Mouse (Mus musculus) forebrain, embryonic 16.5 days (tissue): ENCODE data around the gene Btbd11. TPM values are rescaled to one million over a fixed set of nuclear protein-coding genes. Genes with fewer than 3 reads are reported as not detected.

Source experiments
- ATAC-seq: fragments of 200-750 bp; cut with Nextera tagmentation; 2 replicates; pipeline ENCODE4 v1.8.0; 2017; ENCODE audit warnings: mild to moderate bottlenecking, moderate library complexity
- H3K27ac ChIP-seq: fragments of 300-500 bp; sonication (generic); 2 replicates; pipeline ENCODE4 v1.5.1; 2014; ENCODE audit warnings: low read length, control low read depth
- H3K27me3 ChIP-seq: fragments of 300-500 bp; sonication (generic); replicated peaks from 2 replicates; pipeline ENCODE4 v1.6.1; 2014; ENCODE audit warnings: low read length; ENCODE audit not compliant: control insufficient read depth, insufficient read depth
- H3K36me3 ChIP-seq: fragments of 300-500 bp; sonication (generic); 2 replicates; pipeline ENCODE4 v1.6.1; 2014; ENCODE audit not compliant: control insufficient read depth, insufficient read depth
- H3K4me1 ChIP-seq: fragments of 300-500 bp; sonication (generic); replicated peaks from 2 replicates; pipeline ENCODE4 v1.6.1; 2014; ENCODE audit warnings: low read length; ENCODE audit not compliant: control insufficient read depth, insufficient read depth
- H3K4me2 ChIP-seq: fragments of 300-500 bp; sonication (generic); 2 replicates; pipeline ENCODE4 v1.6.1; 2014; ENCODE audit warnings: mild to moderate bottlenecking, low read length, control low read depth
- H3K4me3 ChIP-seq: fragments of 300-500 bp; sonication (generic); replicated peaks from 2 replicates; pipeline ENCODE4 v1.5.1; 2014; ENCODE audit warnings: mild to moderate bottlenecking, low read length, control low read depth
- H3K9ac ChIP-seq: fragments of 300-500 bp; sonication (generic); replicated peaks from 2 replicates; pipeline ENCODE4 v1.6.1; 2014; ENCODE audit warnings: low read depth, low read length, control low read depth
- H3K9me3 ChIP-seq: fragments of 300-500 bp; sonication (generic); 2 replicates; pipeline ENCODE4 v1.6.1; 2016; ENCODE audit warnings: low read length; ENCODE audit not compliant: control insufficient read depth
- WGBS: fragments of 180-500 bp; shearing (Covaris S2); extraction: QIAGEN DNeasy Blood & Tissue Kit; methylation state at CpG from one replicate; pipeline ENCODE4 v1.1.7; 2014; 5-methylcytosine and 5-hydroxymethylcytosine counted together
- polyA plus RNA-seq: library from polyadenylated mRNA; unstranded; fragments of >200 nt; fragmentation: Nextera tagmentation; extraction: Ambion mirVana; gene quantifications from 2 replicates; pipeline ENCODE4 v1.2.1, GENCODE M21; 2015

Btbd11 gene
- polyA plus RNA-seq, 1 experiment from 2014 or later, result 11.1 TPM

DNA sequence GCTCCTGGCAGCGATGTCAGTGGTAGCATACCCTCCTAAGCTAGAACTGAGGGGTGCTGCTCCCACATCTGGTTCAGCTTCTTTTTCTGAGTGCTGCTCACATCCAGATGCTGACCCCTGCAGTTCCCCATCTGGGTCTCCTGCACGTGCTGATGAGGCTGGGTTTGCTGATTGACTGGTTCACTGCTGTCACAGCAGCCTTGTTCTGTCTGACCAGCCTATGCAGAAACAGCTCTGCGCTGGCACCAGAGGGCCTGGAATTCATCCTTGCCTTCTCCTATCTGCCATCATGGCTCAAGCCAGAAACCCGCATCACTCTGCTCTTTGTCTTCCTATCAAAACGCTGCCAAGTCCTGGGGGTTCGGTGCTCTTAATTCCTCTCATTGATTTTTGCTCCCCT, 95.9 kb downstream of the Btbd11 start:
- peaks cover 14% of the 10 kb centered on the region for H3K4me1 ChIP-seq
- no peak overlapping the region for H3K27ac ChIP-seq
- H3K4me2 ChIP-seq, result no peak overlapping the region
- H3K4me3 ChIP-seq, result no peak overlapping the region
- no peaks in the 10 kb centered on the region for H3K27me3 ChIP-seq
- H3K9me3 ChIP-seq, result no peaks in the 10 kb centered on the region
- peak; percentile 57 for ATAC-seq
- no peaks in the 10 kb centered on the region for H3K36me3 ChIP-seq
- 24% methylated on average over 6 of the region's 6 CpGs for WGBS
- H3K9ac ChIP-seq, result no peak overlapping the region

DNA sequence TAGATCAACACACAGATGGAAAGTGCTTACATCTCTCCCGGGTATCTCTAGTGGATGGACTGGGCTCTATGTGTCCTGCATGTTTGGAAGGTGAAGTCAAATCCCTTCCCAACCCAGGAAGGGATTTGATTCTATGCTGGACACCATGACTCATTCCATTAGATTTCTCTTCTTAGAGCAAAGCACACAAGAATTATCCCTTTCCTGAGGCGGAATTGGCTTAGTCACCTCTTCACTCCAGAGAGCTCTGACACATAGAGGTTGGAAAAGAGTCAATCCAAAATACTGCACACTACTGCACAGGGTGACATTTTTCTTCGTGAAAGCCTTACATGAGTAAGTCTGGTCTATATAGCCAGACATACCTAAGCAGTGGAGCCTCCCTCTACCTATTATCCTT, 99.8 kb downstream of the Btbd11 start:
- Histone ChIP-seq H3K36me3 (no peaks in the 10 kb centered on the region), H3K4me2 (no peak overlapping the region), H3K9me3 (no peaks in the 10 kb centered on the region), H3K4me3 (no peak overlapping the region), H3K27ac (no peak overlapping the region), H3K27me3 (no peaks in the 10 kb centered on the region), H3K4me1 (peaks cover 11% of the 10 kb centered on the region), H3K9ac (no peak overlapping the region)
- no peak for ATAC-seq
- 89% methylated on average over 3 of the region's 3 CpGs for WGBS

DNA sequence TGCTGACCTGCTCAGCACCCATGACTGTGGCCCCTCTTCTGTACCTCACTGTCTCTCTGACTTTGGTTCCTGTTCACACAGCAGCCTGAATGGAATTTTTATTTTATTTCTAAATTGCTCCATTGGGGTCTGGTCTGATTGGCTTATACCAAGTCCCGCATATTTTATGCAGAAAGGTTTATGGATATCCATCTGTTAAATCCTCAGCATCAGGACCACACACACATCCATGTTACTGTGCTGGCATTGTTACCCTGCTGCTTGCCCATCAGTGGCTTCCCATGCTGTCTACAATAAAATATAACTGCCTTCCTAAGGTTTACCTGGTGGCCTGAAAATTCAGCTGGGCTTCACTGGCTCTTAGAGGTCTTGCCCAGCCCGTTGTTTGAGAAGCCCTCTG, 106.0 kb downstream of the Btbd11 start:
- no peaks in the 10 kb centered on the region for H3K4me1 ChIP-seq
- no peak overlapping the region for H3K4me3 ChIP-seq
- H3K27ac ChIP-seq, result no peak overlapping the region
- no peak overlapping the region for H3K4me2 ChIP-seq
- no peaks in the 10 kb centered on the region for H3K9me3 ChIP-seq
- H3K9ac ChIP-seq, result no peak overlapping the region
- 77% methylated on average over 2 of the region's 2 CpGs for WGBS
- no peaks in the 10 kb centered on the region for H3K27me3 ChIP-seq
- peak; percentile 70; the same call in 1 of the 2 replicates for ATAC-seq
- no peaks in the 10 kb centered on the region for H3K36me3 ChIP-seq

DNA sequence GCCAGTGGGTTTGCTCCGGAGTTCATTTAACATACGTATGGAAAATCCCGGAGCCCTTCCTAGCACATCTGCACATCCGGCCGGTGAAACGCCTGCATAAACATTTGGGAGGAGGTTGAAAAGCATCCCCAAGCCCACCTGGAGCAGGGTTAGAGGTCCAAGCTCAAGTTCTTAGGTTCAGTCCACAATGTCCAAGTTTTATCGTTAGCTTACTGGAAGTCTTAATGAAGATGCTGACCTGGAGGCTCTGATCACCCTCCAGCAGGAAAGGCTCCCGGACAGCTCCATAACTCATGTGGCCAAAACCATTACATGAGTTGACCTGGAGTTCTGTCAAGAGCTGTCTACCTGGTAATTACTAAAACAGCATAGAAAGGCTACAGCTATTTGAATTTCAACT, 109.7 kb downstream of the Btbd11 start:
- no peak overlapping the region for H3K9ac ChIP-seq

DNA sequence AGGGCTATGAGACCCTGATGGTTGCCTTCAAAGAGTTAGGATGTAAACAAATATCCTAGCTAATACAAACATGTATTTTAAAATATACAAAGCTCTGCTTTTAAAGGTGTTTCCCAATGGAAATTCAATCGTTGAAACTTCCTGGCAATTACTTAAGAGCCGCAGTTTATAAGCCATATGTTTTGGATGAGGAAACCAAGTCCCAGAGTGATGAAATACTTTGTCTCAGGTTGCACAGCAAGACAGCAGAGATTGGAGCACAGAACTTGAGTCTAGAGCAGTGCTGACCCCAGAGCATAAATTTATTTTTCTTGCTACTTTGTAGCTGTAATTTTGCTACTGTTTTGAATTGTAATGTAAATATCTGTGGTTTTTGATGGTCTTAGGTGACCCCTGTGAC, 110.4 kb downstream of the Btbd11 start:
- H3K4me2 ChIP-seq, result no peak overlapping the region
- H3K36me3 ChIP-seq, result no peaks in the 10 kb centered on the region
- ATAC-seq, result no peak
- H3K27ac ChIP-seq, result no peak overlapping the region
- H3K9me3 ChIP-seq, result no peaks in the 10 kb centered on the region
- H3K4me1 ChIP-seq, result no peaks in the 10 kb centered on the region
- no peak overlapping the region for H3K9ac ChIP-seq
- no peak overlapping the region for H3K4me3 ChIP-seq
- WGBS, result 85% methylated on average over 2 of the region's 2 CpGs
- no peaks in the 10 kb centered on the region for H3K27me3 ChIP-seq

More for the DNA sequence above, 109.7 kb downstream of the Btbd11 start:
- H3K36me3 ChIP-seq, result no peaks in the 10 kb centered on the region
- no peaks in the 10 kb centered on the region for H3K4me1 ChIP-seq
- no peaks in the 10 kb centered on the region for H3K27me3 ChIP-seq
- H3K4me3 ChIP-seq, result no peak overlapping the region
- ATAC-seq, result no peak
- H3K27ac ChIP-seq, result no peak overlapping the region
- no peaks in the 10 kb centered on the region for H3K9me3 ChIP-seq
- H3K4me2 ChIP-seq, result no peak overlapping the region
- WGBS, result 94% methylated on average over 8 of the region's 8 CpGs

DNA sequence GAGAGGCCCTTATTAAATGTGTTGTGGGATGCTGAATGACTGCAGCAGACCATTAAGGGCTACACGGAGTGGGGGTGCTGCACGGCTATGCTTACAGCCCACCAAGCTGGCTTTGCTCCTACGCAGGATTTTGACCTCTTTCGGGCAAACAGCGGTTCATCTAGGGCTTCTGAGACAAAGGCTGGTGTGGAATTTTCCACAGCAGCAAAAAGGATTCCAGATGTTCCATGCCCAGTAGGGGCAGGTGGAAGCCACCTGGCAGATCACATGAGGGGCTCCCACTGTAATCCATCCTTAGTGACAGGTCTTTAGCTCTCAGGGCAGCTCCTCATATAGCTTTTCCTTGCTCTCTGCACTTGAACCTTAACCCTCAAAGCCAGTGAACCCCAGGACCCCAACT, 111.3 kb downstream of the Btbd11 start:
- Histone ChIP-seq H3K36me3 (no peaks in the 10 kb centered on the region), H3K9me3 (no peaks in the 10 kb centered on the region), H3K4me2 (no peak overlapping the region), H3K4me1 (no peaks in the 10 kb centered on the region), H3K4me3 (no peak overlapping the region), H3K27me3 (no peaks in the 10 kb centered on the region), H3K9ac (no peak overlapping the region), H3K27ac (no peak overlapping the region)
- ATAC-seq, result no peak
- WGBS, result 93% methylated on average over 5 of the region's 5 CpGs

DNA sequence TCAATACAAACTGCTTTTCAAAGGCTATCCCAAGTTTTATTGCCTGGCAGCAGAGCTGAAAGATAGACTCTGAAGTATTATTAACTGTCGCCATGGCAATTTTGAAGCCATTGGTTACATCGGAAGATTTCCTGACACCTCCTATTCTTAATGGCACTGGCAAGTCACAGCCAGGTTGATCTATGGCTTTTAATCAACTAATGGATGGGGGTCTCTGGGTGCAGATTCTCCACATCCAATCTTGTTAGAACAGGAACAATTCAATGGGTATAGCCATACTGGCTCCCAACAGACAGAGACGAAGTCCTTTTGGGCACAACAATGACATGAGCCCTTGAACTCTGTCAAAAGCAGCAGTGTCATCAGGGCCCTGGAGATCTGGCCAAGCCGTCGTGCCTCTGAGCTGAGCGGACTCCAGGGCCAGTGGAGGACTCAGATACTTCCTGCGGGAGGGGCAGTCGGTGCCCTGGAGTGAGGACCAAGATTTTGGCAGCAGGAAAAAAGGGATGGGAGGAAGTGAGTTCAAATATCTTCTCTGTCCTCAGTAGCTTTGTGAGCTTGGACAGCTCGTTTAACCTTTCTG, 114.0 kb downstream of the Btbd11 start:
- no peak overlapping the region for H3K4me3 ChIP-seq
- no peaks in the 10 kb centered on the region for H3K27me3 ChIP-seq
- WGBS, result 75% methylated on average over 9 of the region's 9 CpGs
- H3K4me2 ChIP-seq, result no peak overlapping the region
- no peak for ATAC-seq
- H3K27ac ChIP-seq, result no peak overlapping the region
- H3K9ac ChIP-seq, result no peak overlapping the region
- no peaks in the 10 kb centered on the region for H3K9me3 ChIP-seq
- no peaks in the 10 kb centered on the region for H3K36me3 ChIP-seq
- H3K4me1 ChIP-seq, result no peaks in the 10 kb centered on the region

DNA sequence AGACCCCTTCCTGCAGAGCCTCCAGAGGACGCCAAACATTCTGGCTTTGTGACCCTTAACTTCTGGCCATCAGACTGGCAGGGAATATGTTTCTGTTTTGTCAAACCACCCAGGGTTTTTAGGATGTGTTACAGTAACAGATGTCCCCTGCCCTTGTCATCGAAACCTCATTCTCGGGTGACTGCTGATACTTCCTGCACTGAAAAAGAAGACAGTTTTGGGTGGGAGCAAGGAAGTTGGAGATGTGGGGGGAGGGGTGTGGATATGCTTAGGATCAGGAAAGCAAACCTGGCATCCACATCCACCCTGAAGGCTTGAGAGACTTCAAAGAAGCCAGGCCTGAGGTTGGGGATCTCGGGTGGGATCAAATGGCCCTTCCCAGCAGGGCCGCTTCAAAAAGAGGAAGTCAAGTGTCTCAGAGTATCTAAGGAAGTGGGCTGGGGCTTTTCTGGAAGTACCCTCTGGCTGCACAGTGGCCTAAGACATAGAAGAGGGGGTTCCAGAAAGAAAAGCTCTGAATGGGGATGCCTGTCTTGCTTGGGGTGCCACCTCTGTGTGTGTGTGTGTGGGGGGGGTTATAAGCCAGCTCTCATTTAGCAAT, 115.5 kb downstream of the Btbd11 start:
- Histone ChIP-seq H3K4me3 (no peak overlapping the region), H3K27ac (no peak overlapping the region), H3K4me1 (no peaks in the 10 kb centered on the region), H3K9ac (no peak overlapping the region), H3K27me3 (no peaks in the 10 kb centered on the region), H3K4me2 (no peak overlapping the region), H3K36me3 (no peaks in the 10 kb centered on the region), H3K9me3 (no peaks in the 10 kb centered on the region)
- ATAC-seq, result no peak
- 69% methylated on average over 5 of the region's 5 CpGs for WGBS

DNA sequence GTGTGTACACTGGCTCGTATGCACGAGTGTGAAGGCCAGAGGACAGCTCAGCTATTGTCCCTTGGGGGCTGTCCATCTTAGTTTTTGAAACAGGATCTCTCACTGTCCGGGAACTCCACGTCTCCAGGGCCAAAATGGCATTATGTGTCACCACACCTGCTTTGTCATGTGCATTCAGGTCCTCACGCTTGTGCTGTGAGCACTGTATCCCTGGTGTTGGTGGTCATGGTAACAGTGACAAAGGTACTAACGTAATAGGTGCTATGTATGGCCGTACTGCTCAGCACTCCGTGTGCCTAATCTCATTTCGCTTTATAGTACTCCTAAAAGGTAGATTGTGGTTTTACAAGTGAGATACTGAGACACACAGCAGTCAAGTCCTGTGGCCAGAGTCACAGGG, 116.0 kb downstream of the Btbd11 start:
- Histone ChIP-seq H3K4me1 (no peaks in the 10 kb centered on the region), H3K27ac (no peak overlapping the region), H3K27me3 (no peaks in the 10 kb centered on the region), H3K9me3 (no peaks in the 10 kb centered on the region), H3K36me3 (no peaks in the 10 kb centered on the region), H3K4me2 (no peak overlapping the region), H3K4me3 (no peak overlapping the region), H3K9ac (no peak overlapping the region)
- WGBS, result 65% methylated on average over 9 of the region's 9 CpGs
- ATAC-seq, result no peak

DNA sequence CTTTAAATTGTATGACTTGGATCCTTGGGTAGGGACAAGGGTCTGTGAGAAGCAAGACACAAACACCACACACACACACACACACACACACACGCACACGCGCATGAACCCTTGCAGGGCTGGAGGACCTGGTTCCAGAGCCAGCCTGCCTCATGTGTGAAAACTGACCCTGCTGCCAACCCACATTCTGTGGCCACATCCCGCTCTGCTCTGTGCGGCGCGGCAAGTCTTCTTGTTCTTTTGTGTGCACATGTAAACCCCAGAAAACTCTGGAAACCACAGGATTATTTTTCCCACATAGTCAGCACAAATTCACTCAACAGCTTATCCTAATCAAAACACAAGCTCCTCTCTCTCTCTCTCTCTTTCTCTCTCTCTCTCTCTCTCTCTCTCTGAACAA, 116.8 kb downstream of the Btbd11 start:
- Histone ChIP-seq H3K4me3 (no peak overlapping the region), H3K36me3 (no peaks in the 10 kb centered on the region), H3K4me1 (no peaks in the 10 kb centered on the region), H3K27me3 (no peaks in the 10 kb centered on the region), H3K27ac (no peak overlapping the region), H3K9me3 (no peaks in the 10 kb centered on the region), H3K9ac (no peak overlapping the region), H3K4me2 (no peak overlapping the region)
- 77% methylated on average over 7 of the region's 7 CpGs for WGBS
- no peak for ATAC-seq
